Comparison of ENCODE assay signal across 17 mouse cellular contexts in genomic region chr5:103305716-103306447, GRCm38 (mm10).
DNase-seq lines count a peak whose midpoint lies in the region; ATAC-seq lines count a peak whose summit lies in the region.
"Had no signal": no experiment of that assay in that cellular context is flagged by ENCODE, and none has a peak within 500 bp of the region (broad histone marks: within the 10 kb centered on the region; RNA-seq: fewer than 3 reads in every experiment).

No protein-coding gene starts in this region.

- no peak overlapping the region for H3K9ac ChIP-seq in hindbrain, embryonic 16.5 days (ENCODE audit: low read depth, low read length)
- H3K9ac ChIP-seq: liver, embryonic 12.5 days; neural tube, embryonic 12.5 days; stomach, embryonic 15.5 days had no signal

- intact Hi-C loops in left cerebral cortex, postnatal 14 days (cut with DNase I): no loop called here

- peaks cover 3% of the 10 kb centered on the region; the same call in 1 of the 2 replicates for H3K4me1 ChIP-seq in hindbrain, embryonic 16.5 days (ENCODE audit: control insufficient read depth, insufficient read depth, low read depth, low read length)
- H3K4me1 ChIP-seq: liver, embryonic 12.5 days; stomach, embryonic 15.5 days had no signal

- peak; percentile 11 to 23 for DNase-seq in left cerebral cortex, postnatal 14 days (ENCODE audit: low spot score in 2 of 2)
- DNase-seq in left cerebral cortex, adult 18-20 months (ENCODE audit: low spot score in 2 of 2): no peak
- DNase-seq in right cerebral cortex, postnatal 10 days (ENCODE audit: low spot score in 2 of 2): peak; percentile 38 to 41
- no peak for DNase-seq in right cerebral cortex, postnatal 25 days
- peak; percentile 30 to 34 for DNase-seq in layer of hippocampus, postnatal 10 days (ENCODE audit: low spot score in 2 of 2)
- DNase-seq in spleen, adult 18-20 months: no peak
- no peak for DNase-seq in embryo, embryonic 9.5 days (ENCODE audit: extremely low spot score)
- DNase-seq: adrenal gland, adult 8-10 months; heart, adult 18-20 months; heart, postnatal 14 days; kidney, adult 18-20 months; right cerebral cortex, postnatal 14 days had no signal

- ATAC-seq in hindbrain, embryonic 16.5 days: peak; percentile 63; the same call in 1 of the 2 replicates
- ATAC-seq: liver, embryonic 12.5 days had no signal

- H3K9me3 ChIP-seq in hindbrain, embryonic 16.5 days (ENCODE audit: control insufficient read depth, low read length): no peaks in the 10 kb centered on the region
- H3K9me3 ChIP-seq: liver, embryonic 12.5 days; neural tube, embryonic 12.5 days; stomach, embryonic 15.5 days had no signal

- H3K4me2 ChIP-seq in hindbrain, embryonic 16.5 days (ENCODE audit: low read length): peak overlapping the region; percentile 17; the same call in 1 of the 2 replicates
- H3K4me2 ChIP-seq: liver, embryonic 12.5 days; neural tube, embryonic 12.5 days; stomach, embryonic 15.5 days had no signal

- H3K4me3 ChIP-seq in hindbrain, embryonic 16.5 days (ENCODE audit: low read length): no peak overlapping the region
- H3K4me3 ChIP-seq: left cerebral cortex, adult 2 months; liver, embryonic 12.5 days; neural tube, embryonic 12.5 days; stomach, embryonic 15.5 days had no signal

- H3K27ac ChIP-seq in hindbrain, embryonic 16.5 days (ENCODE audit: low read depth, low read length): no peak overlapping the region
- H3K27ac ChIP-seq: left cerebral cortex, adult 2 months; liver, embryonic 12.5 days; neural tube, embryonic 12.5 days; stomach, embryonic 15.5 days had no signal

- H3K27me3 ChIP-seq in hindbrain, embryonic 16.5 days (replicated peaks; ENCODE audit: control insufficient read depth, insufficient read depth, low read length): no peaks in the 10 kb centered on the region
- H3K27me3 ChIP-seq: liver, embryonic 12.5 days; neural tube, embryonic 12.5 days; stomach, embryonic 15.5 days had no signal

- 54% methylated on average over 11 of the region's 11 CpGs for WGBS in hindbrain, embryonic 16.5 days

- H3K36me3 ChIP-seq in hindbrain, embryonic 16.5 days (ENCODE audit: control insufficient read depth, insufficient read depth, low read length): no peaks in the 10 kb centered on the region
- H3K36me3 ChIP-seq: liver, embryonic 12.5 days; neural tube, embryonic 12.5 days; stomach, embryonic 15.5 days had no signal

Comparison
In these comparisons a context has a peak if more than half of its experiments do, and no peak if none do; other contexts are left out.
1. DNase-seq: peak in left cerebral cortex, postnatal 14 days (2 of 2), right cerebral cortex, postnatal 10 days (2 of 2) and layer of hippocampus, postnatal 10 days (2 of 2); none in left cerebral cortex, adult 18-20 months (0 of 2), right cerebral cortex, postnatal 25 days (single experiment), spleen, adult 18-20 months (0 of 2) and embryo, embryonic 9.5 days (single experiment).